Mouse (Mus musculus) hindbrain, embryonic 11.5 days (tissue): ENCODE data around the gene Slc47a1. TPM values are rescaled to one million over a fixed set of nuclear protein-coding genes. Genes with fewer than 3 reads are reported as not detected.

Experiments
- ATAC-seq: fragments of 200-750 bp; cut with Nextera tagmentation; 2 replicates; pipeline ENCODE4 v1.8.0; 2017; ENCODE audit warnings: mild to moderate bottlenecking, moderate TSS enrichment, moderate library complexity; ENCODE audit not compliant: low FRiP score
- DNase-seq: peaks from one replicate; pipeline ENCODE4 v3.0.0-alpha.2; 2015; ENCODE audit warnings: low spot score
- H3K27ac ChIP-seq: fragments of 300-500 bp; sonication (generic); 2 replicates; pipeline ENCODE4 v1.5.1; 2014; ENCODE audit warnings: mild to moderate bottlenecking, low read depth, low read length
- H3K27me3 ChIP-seq: fragments of 300-500 bp; sonication (generic); 2 replicates; pipeline ENCODE4 v1.6.1; 2014; ENCODE audit warnings: mild to moderate bottlenecking, low read length, moderate library complexity, mixed read lengths; ENCODE audit not compliant: control insufficient read depth, insufficient read depth
- H3K36me3 ChIP-seq: fragments of 300-500 bp; sonication (generic); 2 replicates; pipeline ENCODE4 v1.6.1; 2014; ENCODE audit warnings: mild to moderate bottlenecking, low read length, moderate library complexity, mixed read lengths; ENCODE audit not compliant: control insufficient read depth, insufficient read depth
- H3K4me1 ChIP-seq: fragments of 300-500 bp; sonication (generic); replicated peaks from 2 replicates; pipeline ENCODE4 v1.6.1; 2014; ENCODE audit warnings: low read length, mixed read lengths; ENCODE audit not compliant: control insufficient read depth, insufficient read depth
- H3K4me2 ChIP-seq: fragments of 300-500 bp; sonication (generic); replicated peaks from 2 replicates; pipeline ENCODE4 v1.6.1; 2014; ENCODE audit warnings: mild to moderate bottlenecking, low read depth, low read length
- H3K4me3 ChIP-seq: fragments of 300-500 bp; sonication (generic); 2 replicates; pipeline ENCODE4 v1.5.1; 2014; ENCODE audit warnings: low read depth, low read length
- H3K9ac ChIP-seq: fragments of 300-500 bp; sonication (generic); 2 replicates; pipeline ENCODE4 v1.6.1; 2014; ENCODE audit warnings: low read depth, low read length
- H3K9me3 ChIP-seq: fragments of 300-500 bp; sonication (generic); 2 replicates; pipeline ENCODE4 v1.6.1; 2016; ENCODE audit warnings: low read length; ENCODE audit not compliant: control insufficient read depth
- WGBS: fragments of 180-500 bp; shearing (Covaris S2); extraction: QIAGEN DNeasy Blood & Tissue Kit; methylation state at CpG from one replicate; pipeline ENCODE4 v1.1.7; 2014; 5-methylcytosine and 5-hydroxymethylcytosine counted together
- polyA plus RNA-seq: library from polyadenylated mRNA; unstranded; fragments of >200 nt; fragmentation: Nextera tagmentation; extraction: Ambion mirVana; gene quantifications from 2 replicates; pipeline ENCODE4 v1.2.1, GENCODE M21; 2014

The Slc47a1 gene
- polyA plus RNA-seq, 1 experiment from 2014 or later: 0.15 TPM

GRCm38 (mm10) chr11:61388012-61388411 is 9.9 kb upstream of the Slc47a1 start:
- Histone ChIP-seq H3K4me3 (no peak overlapping the region), H3K4me2 (no peak overlapping the region), H3K27ac (no peak overlapping the region), H3K4me1 (no peaks in the 10 kb centered on the region), H3K36me3 (no peaks in the 10 kb centered on the region), H3K27me3 (no peaks in the 10 kb centered on the region), H3K9me3 (no peaks in the 10 kb centered on the region), H3K9ac (no peak overlapping the region)
- DNase-seq: peak; percentile 64
- ATAC-seq: no peak
- WGBS: 64% methylated on average over 6 of the region's 6 CpGs

- DNase-seq (no peak), ATAC-seq (no peak)
- Histone ChIP-seq H3K4me3 (no peak overlapping the region), H3K27me3 (no peaks in the 10 kb centered on the region), H3K4me1 (no peaks in the 10 kb centered on the region), H3K4me2 (no peak overlapping the region), H3K27ac (no peak overlapping the region), H3K9ac (no peak overlapping the region), H3K36me3 (no peaks in the 10 kb centered on the region), H3K9me3 (no peaks in the 10 kb centered on the region)
- 61% methylated on average over 6 of the region's 6 CpGs for WGBS
Observed at GRCm38 (mm10) chr11:61387233-61387632, 9.1 kb upstream of the Slc47a1 start.

- Histone ChIP-seq H3K27me3 (no peaks in the 10 kb centered on the region), H3K36me3 (no peaks in the 10 kb centered on the region), H3K27ac (no peak overlapping the region), H3K4me3 (no peak overlapping the region), H3K4me2 (no peak overlapping the region), H3K9ac (no peak overlapping the region), H3K4me1 (no peaks in the 10 kb centered on the region), H3K9me3 (no peaks in the 10 kb centered on the region)
- WGBS: 84% methylated on average over 4 of the region's 4 CpGs
- DNase-seq (no peak), ATAC-seq (no peak)
Observed at GRCm38 (mm10) chr11:61385725-61386124, 7.6 kb upstream of the Slc47a1 start.

GRCm38 (mm10) chr11:61381272-61381671 is 3.1 kb upstream of the Slc47a1 start:
- Histone ChIP-seq H3K4me3 (no peak overlapping the region), H3K36me3 (no peaks in the 10 kb centered on the region), H3K4me1 (peaks cover 3% of the 10 kb centered on the region; the same call in 1 of the 2 replicates), H3K27me3 (peaks cover 18% of the 10 kb centered on the region), H3K9ac (no peak overlapping the region), H3K4me2 (no peak overlapping the region), H3K9me3 (no peaks in the 10 kb centered on the region), H3K27ac (no peak overlapping the region)
- 97% methylated on average over 1 of the region's 1 CpGs for WGBS
- ATAC-seq (no peak), DNase-seq (no peak)

- Histone ChIP-seq H3K36me3 (no peaks in the 10 kb centered on the region), H3K4me2 (no peak overlapping the region), H3K27ac (no peak overlapping the region), H3K9me3 (no peaks in the 10 kb centered on the region), H3K9ac (no peak overlapping the region), H3K4me3 (no peak overlapping the region), H3K4me1 (peaks cover 3% of the 10 kb centered on the region; the same call in 1 of the 2 replicates), H3K27me3 (peaks cover 19% of the 10 kb centered on the region)
- no peak for ATAC-seq
- WGBS: 81% methylated on average over 4 of the region's 4 CpGs
- no peak for DNase-seq
Observed at GRCm38 (mm10) chr11:61378651-61379050, 506 bp upstream of the Slc47a1 start.

GRCm38 (mm10) chr11:61368668-61369067 is 9.5 kb downstream of the Slc47a1 start:
- WGBS: 95% methylated on average over 2 of the region's 2 CpGs
- DNase-seq (no peak), ATAC-seq (no peak)

GRCm38 (mm10) chr11:61366517-61367273 is 11.4 kb downstream of the Slc47a1 start:
- DNase-seq (no peak), ATAC-seq (no peak)
- Histone ChIP-seq H3K9me3 (no peaks in the 10 kb centered on the region), H3K27ac (no peak overlapping the region), H3K36me3 (no peaks in the 10 kb centered on the region), H3K4me2 (no peak overlapping the region), H3K4me3 (no peak overlapping the region), H3K27me3 (no peaks in the 10 kb centered on the region), H3K4me1 (no peaks in the 10 kb centered on the region), H3K9ac (no peak overlapping the region)
- 86% methylated on average over 9 of the region's 9 CpGs for WGBS

More at GRCm38 (mm10) chr11:61368668-61369067, 9.5 kb downstream of the Slc47a1 start:
- Histone ChIP-seq H3K9me3 (no peaks in the 10 kb centered on the region), H3K4me2 (no peak overlapping the region), H3K9ac (no peak overlapping the region), H3K27ac (no peak overlapping the region), H3K4me3 (no peak overlapping the region), H3K36me3 (no peaks in the 10 kb centered on the region), H3K27me3 (no peaks in the 10 kb centered on the region), H3K4me1 (no peaks in the 10 kb centered on the region)

GRCm38 (mm10) chr11:61365938-61366337 is 12.2 kb downstream of the Slc47a1 start:
- ATAC-seq: no peak
- no peaks in the 10 kb centered on the region for H3K36me3 ChIP-seq
- no peak overlapping the region for H3K4me3 ChIP-seq
- H3K9ac ChIP-seq: no peak overlapping the region
- H3K9me3 ChIP-seq: no peaks in the 10 kb centered on the region
- no peaks in the 10 kb centered on the region for H3K4me1 ChIP-seq
- no peak overlapping the region for H3K27ac ChIP-seq
- no peak overlapping the region for H3K4me2 ChIP-seq
- H3K27me3 ChIP-seq: no peaks in the 10 kb centered on the region
- no peak for DNase-seq
- WGBS: 73% methylated on average over 3 of the region's 3 CpGs

GRCm38 (mm10) chr11:61364096-61364495 is 14.0 kb downstream of the Slc47a1 start:
- H3K9me3 ChIP-seq: no peaks in the 10 kb centered on the region
- H3K27ac ChIP-seq: no peak overlapping the region
- no peak overlapping the region for H3K4me3 ChIP-seq
- no peaks in the 10 kb centered on the region for H3K36me3 ChIP-seq
- 85% methylated on average over 6 of the region's 6 CpGs for WGBS
- ATAC-seq: no peak
- H3K9ac ChIP-seq: no peak overlapping the region
- H3K4me2 ChIP-seq: no peak overlapping the region
- no peaks in the 10 kb centered on the region for H3K27me3 ChIP-seq
- H3K4me1 ChIP-seq: no peaks in the 10 kb centered on the region
- no peak for DNase-seq
